Mouse (Mus musculus) lung, embryonic 14.5 days (tissue): ENCODE measurements around the gene Pde4d. TPM values are rescaled to one million over a fixed set of nuclear protein-coding genes. Genes with fewer than 3 reads are reported as not detected.

Experiments
- ATAC-seq: fragments of 200-750 bp; cut with Nextera tagmentation; 2 replicates; pipeline ENCODE4 v1.8.0; 2017; ENCODE audit warnings: mild to moderate bottlenecking, moderate TSS enrichment, moderate library complexity; ENCODE audit not compliant: insufficient read depth
- DNase-seq: peaks from one replicate; pipeline ENCODE4 v3.0.0-alpha.2; 2015
- H3K27ac ChIP-seq: fragments of 300-500 bp; sonication (generic); 2 replicates; pipeline ENCODE4 v1.5.1; 2014; ENCODE audit warnings: low read depth, mild to moderate bottlenecking, moderate library complexity
- H3K27me3 ChIP-seq: fragments of 300-500 bp; sonication (generic); 2 replicates; pipeline ENCODE4 v1.6.1; 2014; ENCODE audit warnings: low read length, control low read depth; ENCODE audit not compliant: insufficient read depth
- H3K36me3 ChIP-seq: fragments of 300-500 bp; sonication (generic); 2 replicates; pipeline ENCODE4 v1.6.1; 2014; ENCODE audit warnings: control low read depth; ENCODE audit not compliant: insufficient read depth
- H3K4me1 ChIP-seq: fragments of 300-500 bp; sonication (generic); 2 replicates; pipeline ENCODE4 v1.6.1; 2014; ENCODE audit warnings: antibody characterized with exemption, control low read depth; ENCODE audit not compliant: insufficient read depth
- H3K4me2 ChIP-seq: fragments of 300-500 bp; sonication (generic); 2 replicates; pipeline ENCODE4 v1.6.1; 2014; ENCODE audit warnings: mild to moderate bottlenecking
- H3K4me3 ChIP-seq: fragments of 300-500 bp; sonication (generic); 2 replicates; pipeline ENCODE4 v1.5.1; 2014; ENCODE audit warnings: low read depth, low read length
- H3K9ac ChIP-seq: fragments of 300-500 bp; sonication (generic); 2 replicates; pipeline ENCODE4 v1.6.1; 2014
- H3K9me3 ChIP-seq: fragments of 300-500 bp; sonication (generic); 2 replicates; pipeline ENCODE4 v1.6.1; 2016; ENCODE audit warnings: low read depth, low read length, control low read depth
- CTCF ChIP-seq: IDR thresholded peaks from 2 replicates; pipeline ENCODE4 v1.5.1; 2016; ENCODE audit warnings: antibody characterized with exemption, low read depth
- WGBS: fragments of 180-500 bp; shearing (Covaris S2); extraction: QIAGEN DNeasy Blood & Tissue Kit; methylation state at CpG from one replicate; pipeline ENCODE4 v1.1.7; 2014; 5-methylcytosine and 5-hydroxymethylcytosine counted together
- polyA plus RNA-seq: library from polyadenylated mRNA; unstranded; fragments of >200 nt; fragmentation: Nextera tagmentation; extraction: Ambion mirVana; gene quantifications from 2 replicates; pipeline ENCODE4 v1.2.1, GENCODE M21; 2014

Pde4d gene
- polyA plus RNA-seq, 1 experiment from 2014 or later = 16.2 TPM

- DNase-seq = no peak
- Histone ChIP-seq H3K9ac (no peak overlapping the region), H3K4me1 (peaks cover 4% of the 10 kb centered on the region; the same call in 1 of the 2 replicates), H3K4me2 (no peak overlapping the region), H3K27ac (no peak overlapping the region), H3K27me3 (no peaks in the 10 kb centered on the region), H3K4me3 (no peak overlapping the region), H3K9me3 (no peaks in the 10 kb centered on the region), H3K36me3 (no peaks in the 10 kb centered on the region)
- ATAC-seq = no peak
- no peak for TF ChIP-seq CTCF
- 56% methylated on average over 11 of the region's 11 CpGs for WGBS
These were observed 1197.0 kb downstream of the Pde4d start for GRCm38 (mm10) chr13:109646597-109647232.

- 62% methylated on average over 7 of the region's 7 CpGs for WGBS
- H3K4me2 ChIP-seq = no peak overlapping the region
These were observed 1197.9 kb downstream of the Pde4d start for GRCm38 (mm10) chr13:109647479-109648199.

GRCm38 (mm10) chr13:109648311-109648710 lies 1198.6 kb downstream of the Pde4d start:
- WGBS = 70% methylated on average over 3 of the region's 3 CpGs
- H3K36me3 ChIP-seq = no peaks in the 10 kb centered on the region
- H3K4me3 ChIP-seq = no peak overlapping the region
- no peak for DNase-seq
- H3K9ac ChIP-seq = no peak overlapping the region
- H3K27ac ChIP-seq = 0 out of 2 replicates have a peak overlapping the region, but pooled peaks have one; percentile 2
- H3K4me1 ChIP-seq = peaks cover 8% of the 10 kb centered on the region
- ATAC-seq = peak; percentile 32; the same call in 1 of the 2 replicates
- no peaks in the 10 kb centered on the region for H3K9me3 ChIP-seq
- H3K4me2 ChIP-seq = no peak overlapping the region
- TF ChIP-seq CTCF = no peak
- H3K27me3 ChIP-seq = no peaks in the 10 kb centered on the region

More at GRCm38 (mm10) chr13:109647479-109648199, 1197.9 kb downstream of the Pde4d start:
- ATAC-seq (no peak), DNase-seq (no peak)
- H3K4me3 ChIP-seq = no peak overlapping the region
- H3K9ac ChIP-seq = no peak overlapping the region
- H3K27ac ChIP-seq = no peak overlapping the region
- H3K36me3 ChIP-seq = no peaks in the 10 kb centered on the region
- no peaks in the 10 kb centered on the region for H3K9me3 ChIP-seq
- TF ChIP-seq CTCF = no peak
- peaks cover 8% of the 10 kb centered on the region for H3K4me1 ChIP-seq
- no peaks in the 10 kb centered on the region for H3K27me3 ChIP-seq

GRCm38 (mm10) chr13:109651790-109652605 lies 1202.2 kb downstream of the Pde4d start:
- Histone ChIP-seq H3K9ac (no peak overlapping the region), H3K27ac (no peak overlapping the region), H3K4me3 (no peak overlapping the region), H3K27me3 (no peaks in the 10 kb centered on the region), H3K9me3 (no peaks in the 10 kb centered on the region), H3K36me3 (no peaks in the 10 kb centered on the region), H3K4me2 (no peak overlapping the region), H3K4me1 (peaks cover 7% of the 10 kb centered on the region)
- ATAC-seq (peak; percentile 60), DNase-seq (no peak)
- 62% methylated on average over 10 of the region's 10 CpGs for WGBS
- TF ChIP-seq CTCF = no peak

- WGBS = 53% methylated on average over 7 of the region's 7 CpGs
- ATAC-seq = peak; percentile 31; the same call in 1 of the 2 replicates
These were observed 1202.9 kb downstream of the Pde4d start for GRCm38 (mm10) chr13:109652631-109653030.

GRCm38 (mm10) chr13:109655390-109655789 lies 1205.6 kb downstream of the Pde4d start:
- TF ChIP-seq CTCF = no peak
- H3K27me3 ChIP-seq = no peaks in the 10 kb centered on the region
- H3K27ac ChIP-seq = no peak overlapping the region
- ATAC-seq = no peak
- DNase-seq = no peak
- H3K4me1 ChIP-seq = peaks cover 11% of the 10 kb centered on the region
- H3K9ac ChIP-seq = no peak overlapping the region
- H3K4me3 ChIP-seq = no peak overlapping the region
- H3K36me3 ChIP-seq = no peaks in the 10 kb centered on the region
- WGBS = 66% methylated on average over 3 of the region's 3 CpGs
- no peaks in the 10 kb centered on the region for H3K9me3 ChIP-seq
- no peak overlapping the region for H3K4me2 ChIP-seq

More at GRCm38 (mm10) chr13:109652631-109653030, 1202.9 kb downstream of the Pde4d start:
- DNase-seq = peak; percentile 65
- no peak overlapping the region for H3K9ac ChIP-seq
- H3K27me3 ChIP-seq = no peaks in the 10 kb centered on the region
- H3K4me2 ChIP-seq = no peak overlapping the region
- no peak overlapping the region for H3K4me3 ChIP-seq
- no peak overlapping the region for H3K27ac ChIP-seq
- no peaks in the 10 kb centered on the region for H3K36me3 ChIP-seq
- peaks cover 7% of the 10 kb centered on the region for H3K4me1 ChIP-seq
- no peaks in the 10 kb centered on the region for H3K9me3 ChIP-seq
- no peak for TF ChIP-seq CTCF
